Mouse (Mus musculus) testis, adult 2 months (tissue): ENCODE measurements around the gene Lrp2. TPM values are rescaled to one million over a fixed set of nuclear protein-coding genes. Genes with fewer than 3 reads are reported as not detected.

ENCODE experiments used
- H3K27ac ChIP-seq: fragments of 200-500 bp; 2 replicates; pipeline ENCODE4 v1.5.1; 2012; ENCODE audit warnings: low read depth, low read length; ENCODE audit not compliant: control insufficient read depth, insufficient read depth
- H3K27me3 ChIP-seq: fragments of 200-500 bp; 2 replicates; pipeline ENCODE4 v1.6.1; 2012; ENCODE audit warnings: mild to moderate bottlenecking, low read length, moderate library complexity; ENCODE audit not compliant: control insufficient read depth, insufficient read depth
- H3K36me3 ChIP-seq: fragments of 200-500 bp; 2 replicates; pipeline ENCODE4 v1.6.1; 2012; ENCODE audit warnings: mild to moderate bottlenecking, low read length; ENCODE audit not compliant: control insufficient read depth, insufficient read depth
- H3K4me1 ChIP-seq: fragments of 200-500 bp; 2 replicates; pipeline ENCODE4 v1.6.1; 2012; ENCODE audit warnings: low read length; ENCODE audit not compliant: control insufficient read depth, insufficient read depth
- H3K4me3 ChIP-seq: fragments of 200-500 bp; 2 replicates; pipeline ENCODE4 v1.5.1; 2012; ENCODE audit warnings: low read depth, mild to moderate bottlenecking, low read length, moderate library complexity, mixed read lengths; ENCODE audit not compliant: control insufficient read depth
- CTCF ChIP-seq: fragments of 200-500 bp; IDR thresholded peaks from 2 replicates; pipeline ENCODE4 v1.5.1; 2012; ENCODE audit warnings: low read depth, mild to moderate bottlenecking, inconsistent platforms, low read length, moderate library complexity; ENCODE audit not compliant: control insufficient read depth, insufficient read depth, insufficient replicate concordance
- POLR2A ChIP-seq: fragments of 200-500 bp; IDR thresholded peaks from 2 replicates; pipeline ENCODE4 v1.6.1; 2012; ENCODE audit warnings: low read depth, mild to moderate bottlenecking, inconsistent platforms, low read length, moderate library complexity; ENCODE audit not compliant: control insufficient read depth
- polyA plus RNA-seq: library from polyadenylated mRNA; depleted of rRNA; stranded (reverse); fragments of >200 nt; gene quantifications from 2 replicates; pipeline ENCODE4 v1.2.3, GENCODE M21; 2012

The Lrp2 gene
- polyA plus RNA-seq, 1 experiment, result 0.32 TPM

- no peaks in the 10 kb centered on the region for H3K27me3 ChIP-seq
- TF ChIP-seq CTCF (no peak), POLR2A (no peak)
- no peaks in the 10 kb centered on the region for H3K36me3 ChIP-seq
These were observed 67.6 kb downstream of the Lrp2 start for GRCm38 (mm10) chr2:69518307-69518706.

GRCm38 (mm10) chr2:69511766-69512165, 74.1 kb downstream of the Lrp2 start:
- no peak for TF ChIP-seq POLR2A
- TF ChIP-seq CTCF, result no peak
- Histone ChIP-seq H3K27ac (no peak overlapping the region), H3K27me3 (no peaks in the 10 kb centered on the region), H3K36me3 (no peaks in the 10 kb centered on the region), H3K4me1 (no peaks in the 10 kb centered on the region), H3K4me3 (no peak overlapping the region)

More at GRCm38 (mm10) chr2:69518307-69518706, 67.6 kb downstream of the Lrp2 start:
- Histone ChIP-seq H3K4me1 (no peaks in the 10 kb centered on the region), H3K4me3 (no peak overlapping the region), H3K27ac (no peak overlapping the region)

GRCm38 (mm10) chr2:69500357-69500756, 85.5 kb downstream of the Lrp2 start:
- no peaks in the 10 kb centered on the region for H3K36me3 ChIP-seq

GRCm38 (mm10) chr2:69493130-69493529, 92.7 kb downstream of the Lrp2 start:
- H3K36me3 ChIP-seq, result no peaks in the 10 kb centered on the region
- no peaks in the 10 kb centered on the region for H3K4me1 ChIP-seq
- TF ChIP-seq POLR2A (no peak), CTCF (no peak)
- H3K27ac ChIP-seq, result no peak overlapping the region
- H3K4me3 ChIP-seq, result no peak overlapping the region
- no peaks in the 10 kb centered on the region for H3K27me3 ChIP-seq

More at GRCm38 (mm10) chr2:69500357-69500756, 85.5 kb downstream of the Lrp2 start:
- Histone ChIP-seq H3K27me3 (no peaks in the 10 kb centered on the region), H3K27ac (no peak overlapping the region), H3K4me1 (no peaks in the 10 kb centered on the region), H3K4me3 (no peak overlapping the region)
- TF ChIP-seq CTCF, result no peak
- no peak for TF ChIP-seq POLR2A

DNA sequence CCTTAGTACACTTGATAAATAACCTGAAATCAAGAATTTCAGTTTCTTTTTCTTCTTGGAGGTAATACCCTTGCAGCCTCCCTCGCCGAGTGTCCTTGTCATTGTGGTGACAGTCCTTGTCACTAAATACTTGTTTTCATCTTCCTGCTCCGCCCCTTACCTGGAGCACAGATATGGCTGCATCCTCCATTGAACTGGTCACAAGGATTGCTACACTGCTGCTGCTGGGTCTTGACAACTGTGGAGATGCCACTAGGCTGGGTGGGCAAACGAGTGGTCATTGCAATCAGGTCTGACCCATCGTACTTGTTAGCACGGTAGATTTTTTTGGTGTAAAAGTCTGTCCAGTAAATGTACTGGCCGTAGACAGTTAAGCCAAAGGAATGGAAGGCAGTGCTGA, 104.9 kb downstream of the Lrp2 start:
- no peaks in the 10 kb centered on the region for H3K36me3 ChIP-seq
- no peak overlapping the region for H3K27ac ChIP-seq
- no peak for TF ChIP-seq POLR2A
- no peak for TF ChIP-seq CTCF
- no peaks in the 10 kb centered on the region for H3K4me1 ChIP-seq
- H3K4me3 ChIP-seq, result no peak overlapping the region
- no peaks in the 10 kb centered on the region for H3K27me3 ChIP-seq

DNA sequence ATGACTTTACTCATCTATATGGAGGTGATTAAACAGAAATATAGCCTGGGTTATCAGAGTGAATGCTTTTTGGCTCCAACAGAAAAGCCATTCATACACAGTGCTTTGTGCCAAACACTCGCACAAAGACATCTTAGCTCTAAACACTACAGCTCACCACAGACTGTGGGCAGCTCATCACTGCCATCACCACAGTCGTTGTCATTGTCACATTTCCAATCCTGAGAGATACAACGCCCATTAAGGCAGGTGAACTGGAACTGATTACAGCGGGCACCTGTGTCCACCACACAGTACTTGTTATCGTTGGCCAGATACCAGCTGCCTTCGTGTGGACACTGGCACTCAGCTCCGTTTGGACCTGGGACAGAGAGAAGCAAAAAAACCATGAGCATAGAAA, 106.0 kb downstream of the Lrp2 start:
- H3K36me3 ChIP-seq, result no peaks in the 10 kb centered on the region
- TF ChIP-seq CTCF (no peak), POLR2A (no peak)
- H3K27ac ChIP-seq, result no peak overlapping the region
- no peaks in the 10 kb centered on the region for H3K4me1 ChIP-seq
- no peaks in the 10 kb centered on the region for H3K27me3 ChIP-seq
- no peak overlapping the region for H3K4me3 ChIP-seq

GRCm38 (mm10) chr2:69476901-69477300, 109.0 kb downstream of the Lrp2 start:
- Histone ChIP-seq H3K27ac (no peak overlapping the region), H3K4me1 (no peaks in the 10 kb centered on the region), H3K4me3 (no peak overlapping the region), H3K27me3 (no peaks in the 10 kb centered on the region), H3K36me3 (no peaks in the 10 kb centered on the region)
- TF ChIP-seq CTCF, result no peak
- TF ChIP-seq POLR2A, result no peak

DNA sequence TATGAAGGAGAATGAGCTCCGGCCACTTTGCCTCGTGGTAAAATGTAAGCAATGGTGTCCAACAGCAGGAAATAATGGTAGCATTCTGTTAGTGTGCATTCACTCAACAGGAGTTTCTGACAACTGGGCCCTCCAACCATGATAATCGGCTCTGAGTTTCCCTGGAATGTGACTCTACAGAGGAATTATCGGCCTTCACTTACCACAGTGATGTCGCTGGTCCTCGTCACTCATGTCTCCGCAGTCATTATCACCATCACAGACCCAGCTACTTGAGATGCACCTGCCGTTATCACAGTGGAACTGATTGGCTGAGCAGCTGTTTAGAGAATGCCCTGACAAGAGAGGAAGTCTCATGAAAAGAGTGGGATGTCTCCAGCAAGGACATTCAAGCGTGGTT, 110.7 kb downstream of the Lrp2 start:
- H3K36me3 ChIP-seq, result no peaks in the 10 kb centered on the region
- H3K27me3 ChIP-seq, result no peaks in the 10 kb centered on the region
- H3K4me1 ChIP-seq, result no peaks in the 10 kb centered on the region
- no peak overlapping the region for H3K4me3 ChIP-seq
- H3K27ac ChIP-seq, result no peak overlapping the region
- TF ChIP-seq POLR2A (no peak), CTCF (no peak)
